Mouse (Mus musculus) hindbrain, embryonic 15.5 days (tissue): Measurements from ENCODE around the gene Maml2. TPM values are rescaled to one million over a fixed set of nuclear protein-coding genes. Genes with fewer than 3 reads are reported as not detected.

ENCODE experiments used
- ATAC-seq: fragments of 200-750 bp; cut with Nextera tagmentation; 2 replicates; pipeline ENCODE4 v1.8.0; 2017; ENCODE audit warnings: low read depth, moderate number of reproducible peaks, moderate TSS enrichment; ENCODE audit not compliant: low FRiP score
- H3K27ac ChIP-seq: fragments of 300-500 bp; sonication (generic); replicated peaks from 2 replicates; pipeline ENCODE4 v1.5.1; 2015; ENCODE audit warnings: mild to moderate bottlenecking, inconsistent platforms
- H3K27me3 ChIP-seq: fragments of 300-500 bp; sonication (generic); 2 replicates; pipeline ENCODE4 v1.6.1; 2015; ENCODE audit warnings: control low read depth, inconsistent platforms
- H3K36me3 ChIP-seq: fragments of 300-500 bp; sonication (generic); 2 replicates; pipeline ENCODE4 v1.6.1; 2015; ENCODE audit warnings: control low read depth, inconsistent platforms
- H3K4me1 ChIP-seq: fragments of 300-500 bp; sonication (generic); replicated peaks from 2 replicates; pipeline ENCODE4 v1.6.1; 2015; ENCODE audit warnings: control low read depth, inconsistent platforms
- H3K4me2 ChIP-seq: fragments of 300-500 bp; sonication (generic); 2 replicates; pipeline ENCODE4 v1.6.1; 2015; ENCODE audit warnings: moderate library complexity, mild to moderate bottlenecking, inconsistent platforms
- H3K4me3 ChIP-seq: fragments of 300-500 bp; sonication (generic); 2 replicates; pipeline ENCODE4 v1.5.1; 2015; ENCODE audit warnings: mild to moderate bottlenecking, inconsistent platforms
- H3K9ac ChIP-seq: fragments of 300-500 bp; sonication (generic); 2 replicates; pipeline ENCODE4 v1.6.1; 2015; ENCODE audit warnings: inconsistent platforms
- H3K9me3 ChIP-seq: fragments of 300-500 bp; sonication (generic); 2 replicates; pipeline ENCODE4 v1.6.1; 2016; ENCODE audit warnings: control low read depth, inconsistent platforms
- WGBS: fragments of 180-500 bp; shearing (Covaris S2); methylation state at CpG from one replicate; pipeline ENCODE4 v1.1.7; 2015; 5-methylcytosine and 5-hydroxymethylcytosine counted together
- polyA plus RNA-seq: library from polyadenylated mRNA; unstranded; fragments of >200 nt; fragmentation: Nextera tagmentation; extraction: Ambion mirVana; gene quantifications from 2 replicates; pipeline ENCODE4 v1.2.1, GENCODE M21; 2015

Maml2 gene
- polyA plus RNA-seq, 1 experiment from 2014 or later: 11.2 TPM

DNA sequence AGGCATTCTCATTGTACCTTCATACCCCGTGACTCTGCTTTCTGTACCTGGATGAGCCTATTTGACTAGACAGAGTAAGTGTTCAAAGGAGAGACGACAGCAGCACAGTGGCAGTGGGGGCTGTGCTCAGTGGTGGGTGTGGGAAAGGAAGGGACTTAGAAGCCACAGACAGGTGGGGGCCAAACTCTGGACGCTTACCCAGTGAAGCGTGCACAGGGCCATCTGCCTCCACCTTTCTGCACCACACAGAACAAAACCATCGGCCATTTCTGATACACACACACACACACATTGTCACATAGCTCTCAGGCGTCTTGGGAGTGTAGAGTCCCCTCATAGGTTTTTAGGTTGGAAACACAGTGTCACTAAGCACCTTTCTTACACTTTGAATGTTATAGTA lies 212.0 kb downstream of the Maml2 start:
- Histone ChIP-seq H3K9ac (no peak overlapping the region), H3K27ac (no peak overlapping the region), H3K36me3 (no peaks in the 10 kb centered on the region), H3K4me3 (no peak overlapping the region), H3K4me1 (0 out of 2 replicates have a peak, but pooled peaks cover 3% of the 10 kb centered on the region), H3K4me2 (no peak overlapping the region), H3K27me3 (no peaks in the 10 kb centered on the region), H3K9me3 (no peaks in the 10 kb centered on the region)
- 79% methylated on average over 6 of the region's 6 CpGs for WGBS
- peak; percentile 55; the same call in 1 of the 2 replicates for ATAC-seq

DNA sequence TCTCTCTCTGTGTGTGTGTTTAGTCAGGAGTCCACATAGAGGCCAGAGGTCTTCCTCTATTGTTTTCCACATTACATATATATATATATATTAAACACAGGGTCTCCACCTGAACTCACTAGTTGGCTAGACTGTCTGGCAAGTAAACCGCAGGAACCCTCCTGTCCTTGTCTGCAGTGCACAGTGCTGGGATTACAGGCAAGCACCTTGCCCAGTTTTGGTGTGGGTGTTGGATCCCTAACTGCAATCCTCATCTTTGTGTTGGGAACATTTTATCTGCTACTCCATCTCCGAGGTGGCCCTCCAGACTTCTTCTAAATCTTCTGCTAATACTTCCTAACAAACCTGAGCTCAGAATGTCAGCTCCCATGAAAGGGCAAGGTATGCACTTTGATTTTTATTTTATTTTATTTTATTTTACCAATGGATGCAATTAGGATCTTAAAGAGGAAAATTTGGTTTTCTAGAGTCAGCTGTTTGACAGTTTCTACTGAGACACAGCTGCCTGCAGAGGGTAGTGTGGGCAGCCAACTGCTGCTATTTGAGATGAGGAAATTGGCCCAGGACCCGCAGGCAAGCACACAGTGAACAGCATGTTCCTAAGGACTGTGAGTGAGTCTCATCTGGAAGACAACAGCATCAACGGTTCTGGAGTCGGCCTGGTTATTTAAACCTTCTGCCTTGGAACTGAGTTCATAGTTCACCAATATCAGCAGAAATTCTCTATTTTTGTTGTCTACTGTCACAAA lies 213.0 kb downstream of the Maml2 start:
- H3K27me3 ChIP-seq: no peaks in the 10 kb centered on the region
- WGBS: 74% methylated on average over 5 of the region's 5 CpGs
- no peak overlapping the region for H3K4me3 ChIP-seq
- H3K9ac ChIP-seq: no peak overlapping the region
- H3K9me3 ChIP-seq: no peaks in the 10 kb centered on the region
- no peak for ATAC-seq
- H3K36me3 ChIP-seq: no peaks in the 10 kb centered on the region
- 0 out of 2 replicates have a peak, but pooled peaks cover 3% of the 10 kb centered on the region for H3K4me1 ChIP-seq
- no peak overlapping the region for H3K27ac ChIP-seq
- H3K4me2 ChIP-seq: no peak overlapping the region

DNA sequence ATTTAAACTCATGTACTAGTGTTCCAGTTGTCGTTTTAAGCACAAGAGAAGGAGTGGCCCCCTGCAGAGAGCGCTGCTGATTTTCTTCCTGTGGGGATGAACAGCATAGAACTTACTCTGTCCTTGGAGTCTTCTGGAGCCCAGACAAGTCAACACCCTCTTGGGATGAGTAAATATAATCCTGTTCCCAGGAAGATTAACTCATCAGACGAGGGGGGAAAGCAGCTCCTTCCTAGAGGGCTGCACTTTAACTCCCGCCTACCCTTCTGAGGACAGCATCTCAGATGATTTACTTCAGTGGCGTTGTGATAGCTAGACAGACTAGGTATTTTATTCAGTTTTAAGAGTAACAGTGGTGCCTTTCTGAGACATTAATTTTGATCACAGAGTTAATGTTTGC lies 215.4 kb downstream of the Maml2 start:
- no peak overlapping the region for H3K27ac ChIP-seq
- no peaks in the 10 kb centered on the region for H3K9me3 ChIP-seq
- H3K27me3 ChIP-seq: no peaks in the 10 kb centered on the region
- H3K9ac ChIP-seq: no peak overlapping the region
- H3K4me3 ChIP-seq: no peak overlapping the region
- 56% methylated on average over 5 of the region's 5 CpGs for WGBS
- no peak overlapping the region for H3K4me2 ChIP-seq
- H3K4me1 ChIP-seq: 0 out of 2 replicates have a peak, but pooled peaks cover 6% of the 10 kb centered on the region
- H3K36me3 ChIP-seq: no peaks in the 10 kb centered on the region
- no peak for ATAC-seq

DNA sequence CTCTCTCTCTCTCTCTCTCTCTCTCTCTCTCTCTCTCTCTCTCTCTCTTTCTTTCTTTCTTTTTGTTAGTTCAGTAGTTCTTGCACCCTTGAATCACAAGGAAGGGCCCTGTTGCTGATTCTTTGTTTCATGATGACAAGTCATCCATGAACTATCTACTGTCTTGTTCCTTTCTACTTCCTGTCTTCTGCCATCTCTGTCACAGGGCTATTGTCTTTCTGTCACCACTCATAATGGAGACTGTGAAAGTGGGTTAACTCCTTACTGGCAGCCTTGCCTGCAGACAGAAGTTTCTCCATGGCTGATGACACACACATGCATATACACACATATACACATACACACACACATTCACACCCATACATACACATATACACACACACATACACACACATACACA lies 216.7 kb downstream of the Maml2 start:
- Histone ChIP-seq H3K4me2 (no peak overlapping the region), H3K9ac (no peak overlapping the region), H3K4me1 (0 out of 2 replicates have a peak, but pooled peaks cover 6% of the 10 kb centered on the region), H3K27me3 (no peaks in the 10 kb centered on the region), H3K36me3 (no peaks in the 10 kb centered on the region), H3K27ac (no peak overlapping the region), H3K9me3 (no peaks in the 10 kb centered on the region), H3K4me3 (no peak overlapping the region)
- ATAC-seq: no peak

DNA sequence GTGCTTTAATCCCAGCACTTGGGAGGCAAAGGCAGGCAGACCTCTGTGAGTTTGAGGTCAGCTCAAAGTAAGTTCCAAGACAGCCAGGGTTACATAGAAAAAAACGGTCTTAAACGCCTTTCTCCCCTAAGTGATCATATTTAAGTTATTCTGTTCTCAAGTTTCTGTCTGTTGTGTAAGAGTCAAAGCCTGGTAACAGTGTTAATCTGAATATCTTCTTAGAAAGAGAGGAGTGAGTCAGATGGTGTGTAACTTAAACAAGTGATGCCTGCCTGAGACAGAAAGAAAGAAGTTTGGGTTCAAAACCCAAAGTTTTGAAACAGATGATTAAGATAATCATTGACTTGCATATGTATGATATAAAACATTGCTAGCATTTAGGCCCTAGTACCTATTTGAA lies 218.2 kb downstream of the Maml2 start:
- Histone ChIP-seq H3K4me3 (no peak overlapping the region), H3K4me2 (no peak overlapping the region), H3K9me3 (no peaks in the 10 kb centered on the region), H3K9ac (no peak overlapping the region), H3K36me3 (no peaks in the 10 kb centered on the region), H3K27ac (no peak overlapping the region), H3K4me1 (0 out of 2 replicates have a peak, but pooled peaks cover 6% of the 10 kb centered on the region), H3K27me3 (no peaks in the 10 kb centered on the region)
- no peak for ATAC-seq
- 82% methylated on average over 2 of the region's 2 CpGs for WGBS

DNA sequence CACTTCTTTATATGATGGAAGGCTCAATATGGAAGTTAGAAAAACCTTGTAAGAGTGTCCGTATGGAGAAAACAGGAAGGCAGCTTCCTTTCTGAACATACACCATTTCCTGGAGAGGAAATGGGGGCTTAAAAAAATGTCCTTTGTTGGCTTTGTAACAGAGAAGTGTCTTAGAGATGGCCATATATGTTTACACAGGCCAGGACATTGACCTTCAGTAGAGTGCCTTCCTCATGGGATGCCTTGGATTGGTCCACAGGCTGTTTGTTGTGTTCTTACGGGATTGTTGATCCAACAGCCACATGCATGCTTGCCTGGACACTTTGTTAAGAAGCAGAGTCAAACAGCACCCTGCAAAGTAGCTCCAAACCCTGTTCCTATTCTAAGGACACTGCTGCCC lies 220.3 kb downstream of the Maml2 start:
- Histone ChIP-seq H3K4me1 (0 out of 2 replicates have a peak, but pooled peaks cover 4% of the 10 kb centered on the region), H3K4me3 (no peak overlapping the region), H3K4me2 (no peak overlapping the region), H3K27me3 (no peaks in the 10 kb centered on the region), H3K9ac (no peak overlapping the region), H3K9me3 (no peaks in the 10 kb centered on the region), H3K36me3 (no peaks in the 10 kb centered on the region), H3K27ac (no peak overlapping the region)
- no peak for ATAC-seq
- WGBS: 88% methylated on average over 2 of the region's 2 CpGs

DNA sequence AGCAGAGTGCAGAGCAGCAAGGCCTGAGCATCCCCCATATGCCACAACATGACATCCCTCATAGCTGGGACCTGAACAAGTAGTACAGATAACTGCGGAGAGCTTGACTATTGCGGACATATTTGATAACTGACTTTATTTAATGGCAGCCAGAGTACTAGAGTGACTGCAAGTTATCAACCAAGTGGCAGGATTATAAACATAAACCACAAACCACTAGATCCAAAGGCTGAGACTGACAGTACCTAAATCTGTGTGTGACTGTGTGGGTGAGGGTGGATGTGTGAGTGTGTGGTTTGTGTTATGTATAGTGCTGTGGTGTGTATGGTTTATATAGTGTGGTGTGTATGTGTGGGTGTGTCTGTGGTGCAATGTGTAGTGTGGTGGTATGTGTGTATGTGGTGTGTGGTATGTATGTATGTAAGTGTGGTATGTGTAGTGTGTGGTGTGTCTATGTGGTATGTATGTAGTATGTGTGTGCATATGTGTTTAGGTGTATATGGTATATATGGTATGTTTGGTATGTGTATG lies 220.7 kb downstream of the Maml2 start:
- no peak for ATAC-seq
- H3K27ac ChIP-seq: no peak overlapping the region
- WGBS: 95% methylated on average over 2 of the region's 2 CpGs

DNA sequence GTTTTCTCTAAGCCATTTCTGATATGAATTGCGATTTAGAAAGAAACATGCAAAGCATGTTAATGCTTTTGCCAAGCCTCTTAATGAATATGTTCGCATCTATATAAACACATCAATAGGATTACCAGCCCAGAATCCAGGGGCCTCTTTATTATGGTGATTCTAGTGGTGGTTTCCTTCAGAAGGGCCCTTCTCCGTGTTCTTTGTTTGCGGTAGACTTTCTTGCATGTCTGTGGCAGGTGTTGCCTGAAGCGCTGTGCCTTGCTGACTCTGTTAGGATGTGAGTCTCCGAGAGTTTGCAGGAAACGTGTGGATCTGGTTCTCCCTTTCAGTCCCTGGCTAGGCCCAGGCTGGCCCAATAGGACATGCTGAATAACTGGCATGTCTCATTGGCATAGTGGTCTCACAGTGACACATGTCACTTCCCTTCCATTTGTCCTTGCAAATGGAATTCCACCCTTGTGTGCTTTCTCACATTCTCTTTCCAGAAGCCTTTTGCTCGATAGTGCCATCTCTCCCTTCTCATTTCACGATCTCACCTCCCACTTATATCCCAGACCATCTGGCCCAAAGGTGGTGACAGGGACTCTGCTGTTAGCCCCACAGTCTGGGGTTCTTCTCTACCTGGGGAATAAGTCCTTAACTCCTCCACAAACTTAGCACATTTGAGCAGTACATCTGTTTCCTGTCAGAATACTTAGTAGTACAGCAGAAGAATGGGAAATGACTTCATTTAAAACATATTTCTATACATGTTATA lies 224.5 kb downstream of the Maml2 start:
- H3K27me3 ChIP-seq: no peaks in the 10 kb centered on the region
- ATAC-seq: no peak
- H3K27ac ChIP-seq: no peak overlapping the region
- H3K4me3 ChIP-seq: no peak overlapping the region
- WGBS: 70% methylated on average over 9 of the region's 9 CpGs
- no peaks in the 10 kb centered on the region for H3K9me3 ChIP-seq
- peaks cover 10% of the 10 kb centered on the region; the same call in 1 of the 2 replicates for H3K4me1 ChIP-seq
- no peak overlapping the region for H3K4me2 ChIP-seq
- no peaks in the 10 kb centered on the region for H3K36me3 ChIP-seq
- no peak overlapping the region for H3K9ac ChIP-seq

More for the DNA sequence above, 220.7 kb downstream of the Maml2 start:
- Histone ChIP-seq H3K4me1 (0 out of 2 replicates have a peak, but pooled peaks cover 3% of the 10 kb centered on the region), H3K4me2 (no peak overlapping the region), H3K27me3 (no peaks in the 10 kb centered on the region), H3K36me3 (no peaks in the 10 kb centered on the region), H3K4me3 (no peak overlapping the region), H3K9me3 (no peaks in the 10 kb centered on the region), H3K9ac (no peak overlapping the region)

DNA sequence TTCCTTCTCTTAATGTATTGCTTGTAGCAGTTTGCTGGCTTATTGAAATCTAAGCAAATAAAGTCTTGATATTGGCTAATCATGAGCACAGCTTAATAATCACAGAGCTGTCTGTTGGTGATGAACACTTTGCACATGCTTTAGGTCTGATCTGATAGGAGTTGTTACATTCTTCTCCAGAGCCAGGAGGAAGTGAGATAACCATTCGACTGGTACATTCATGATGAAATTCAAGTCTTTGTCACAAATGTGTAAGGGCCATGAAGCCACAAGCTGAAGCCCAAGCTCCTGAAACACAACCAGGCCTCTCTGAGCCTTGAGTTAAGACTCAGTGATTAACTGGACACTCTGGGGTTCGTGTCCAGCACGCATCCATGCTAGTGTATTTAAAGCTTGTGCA lies 225.3 kb downstream of the Maml2 start:
- ATAC-seq: no peak
- no peak overlapping the region for H3K9ac ChIP-seq
- H3K36me3 ChIP-seq: no peaks in the 10 kb centered on the region
- H3K4me3 ChIP-seq: no peak overlapping the region
- WGBS: 90% methylated on average over 3 of the region's 3 CpGs
- H3K27me3 ChIP-seq: no peaks in the 10 kb centered on the region
- peaks cover 8% of the 10 kb centered on the region; the same call in 1 of the 2 replicates for H3K4me1 ChIP-seq
- no peaks in the 10 kb centered on the region for H3K9me3 ChIP-seq
- H3K27ac ChIP-seq: no peak overlapping the region
- no peak overlapping the region for H3K4me2 ChIP-seq

DNA sequence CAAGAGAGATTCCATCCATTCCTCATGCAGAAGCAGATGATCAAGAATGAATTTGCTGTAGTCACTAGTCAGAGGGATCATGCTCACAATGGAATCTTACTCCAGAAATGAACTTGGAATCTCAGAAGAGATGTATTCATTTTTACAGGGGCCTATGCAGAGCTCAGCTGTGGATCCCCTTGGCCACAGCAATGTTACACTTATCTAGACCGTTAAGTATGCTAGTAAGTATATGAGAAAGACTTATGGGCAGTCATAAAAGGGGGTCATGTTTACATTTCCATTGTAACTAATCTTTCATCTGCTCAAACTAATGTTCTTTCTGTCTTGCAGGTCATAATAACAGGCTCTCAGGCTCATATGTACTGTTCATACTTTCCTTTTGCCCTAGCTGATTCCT lies 227.3 kb downstream of the Maml2 start:
- 0 out of 2 replicates have a peak overlapping the region, but pooled peaks have one; percentile 13 for H3K27ac ChIP-seq

DNA sequence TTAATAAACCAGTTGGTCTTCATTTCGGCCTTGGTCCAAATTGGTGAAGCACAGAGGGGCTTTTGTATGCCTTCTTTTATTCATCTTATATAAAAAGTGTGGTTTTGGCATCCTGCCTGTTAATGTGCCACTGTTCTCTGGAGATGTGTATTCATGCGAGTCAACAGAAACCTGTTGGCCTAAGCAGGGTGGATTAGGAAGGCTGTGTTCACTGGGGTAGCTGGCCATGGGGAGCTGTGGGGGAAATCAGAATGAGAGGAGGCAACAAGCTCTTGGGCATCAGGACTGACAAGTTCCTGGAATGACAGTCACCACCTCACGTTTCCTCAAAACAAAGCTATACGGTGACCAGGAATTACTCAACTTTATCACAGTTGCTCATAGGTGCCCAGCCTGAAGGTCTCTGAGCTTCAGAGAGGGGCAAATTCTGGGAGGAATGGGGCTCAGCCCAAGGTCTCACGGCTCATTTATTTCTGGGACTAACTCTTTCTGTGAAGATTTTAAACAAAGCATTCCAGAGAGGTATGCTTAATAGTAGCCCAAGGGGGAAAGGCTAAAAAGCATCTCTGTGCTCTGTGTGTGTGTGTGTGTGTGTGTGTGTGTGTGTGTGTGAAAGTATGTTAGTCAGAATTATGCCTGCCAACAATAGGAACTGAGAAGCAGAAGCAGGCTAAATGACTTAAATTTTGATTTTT lies 228.0 kb downstream of the Maml2 start:
- H3K4me3 ChIP-seq: no peak overlapping the region
- H3K9ac ChIP-seq: no peak overlapping the region
- no peak overlapping the region for H3K27ac ChIP-seq
- no peaks in the 10 kb centered on the region for H3K36me3 ChIP-seq
- no peak overlapping the region for H3K4me2 ChIP-seq
- 47% methylated on average over 5 of the region's 5 CpGs for WGBS
- H3K9me3 ChIP-seq: no peaks in the 10 kb centered on the region
- peaks cover 8% of the 10 kb centered on the region; the same call in 1 of the 2 replicates for H3K4me1 ChIP-seq
- 0 out of 2 replicates have a peak, but pooled peaks have one; percentile 44 for ATAC-seq
- no peaks in the 10 kb centered on the region for H3K27me3 ChIP-seq

More for the DNA sequence above, 227.3 kb downstream of the Maml2 start:
- H3K9ac ChIP-seq: no peak overlapping the region
- H3K9me3 ChIP-seq: no peaks in the 10 kb centered on the region
- peaks cover 8% of the 10 kb centered on the region; the same call in 1 of the 2 replicates for H3K4me1 ChIP-seq
- WGBS: 90% methylated on average over 1 of the region's 1 CpGs
- H3K27me3 ChIP-seq: no peaks in the 10 kb centered on the region
- no peak overlapping the region for H3K4me2 ChIP-seq
- H3K36me3 ChIP-seq: no peaks in the 10 kb centered on the region
- H3K4me3 ChIP-seq: no peak overlapping the region
- no peak for ATAC-seq
